Mouse (Mus musculus): Measurements from ENCODE around the gene Fadd.

Fadd gene

GRCm38 (mm10) chr7:144582284-144582980, at the start of gene Fadd:
Gene Fadd, minus strand, starts transcription at chr7:144582463.
- peak; percentile 93 for DNase-seq (ENCODE audit: extremely low spot score, low spot score)

GRCm38 (mm10) chr7:144630622-144631021, 48.4 kb upstream of the Fadd start:
- no peak for DNase-seq (ENCODE audit: extremely low spot score, low spot score)

GRCm38 (mm10) chr7:144628334-144628915, 46.2 kb upstream of the Fadd start:
- DNase-seq (ENCODE audit: extremely low spot score, low spot score) = peak; percentile 45

- DNase-seq (ENCODE audit: extremely low spot score, low spot score) = peak; percentile 15
Observed at GRCm38 (mm10) chr7:144627606-144628333, 45.5 kb upstream of the Fadd start.

GRCm38 (mm10) chr7:144626042-144626441, 43.8 kb upstream of the Fadd start:
- no peak for DNase-seq (ENCODE audit: extremely low spot score, low spot score)

GRCm38 (mm10) chr7:144620721-144621681, 38.7 kb upstream of the Fadd start:
- no peak for DNase-seq (ENCODE audit: extremely low spot score, low spot score)

GRCm38 (mm10) chr7:144620315-144620714, 38.1 kb upstream of the Fadd start:
- no peak for DNase-seq (ENCODE audit: extremely low spot score, low spot score)

- no peak for DNase-seq (ENCODE audit: extremely low spot score, low spot score)
Observed at GRCm38 (mm10) chr7:144615343-144615742, 33.1 kb upstream of the Fadd start.

- DNase-seq (ENCODE audit: extremely low spot score, low spot score) = no peak
Observed at GRCm38 (mm10) chr7:144612829-144613228, 30.6 kb upstream of the Fadd start.

- no peak for DNase-seq (ENCODE audit: extremely low spot score, low spot score)
Observed at GRCm38 (mm10) chr7:144612351-144612750, 30.1 kb upstream of the Fadd start.

GRCm38 (mm10) chr7:144611595-144611994, 29.3 kb upstream of the Fadd start:
- DNase-seq (ENCODE audit: extremely low spot score, low spot score) = no peak

GRCm38 (mm10) chr7:144609568-144609967, 27.3 kb upstream of the Fadd start:
- DNase-seq (ENCODE audit: extremely low spot score, low spot score) = no peak

GRCm38 (mm10) chr7:144607862-144608261, 25.6 kb upstream of the Fadd start:
- DNase-seq (ENCODE audit: extremely low spot score, low spot score) = no peak

GRCm38 (mm10) chr7:144604735-144605134, 22.5 kb upstream of the Fadd start:
- no peak for DNase-seq (ENCODE audit: extremely low spot score, low spot score)

- DNase-seq (ENCODE audit: extremely low spot score, low spot score) = no peak
Observed at GRCm38 (mm10) chr7:144604291-144604690, 22.0 kb upstream of the Fadd start.

GRCm38 (mm10) chr7:144600333-144600900, 18.2 kb upstream of the Fadd start:
- DNase-seq (ENCODE audit: extremely low spot score, low spot score) = no peak

GRCm38 (mm10) chr7:144589508-144589907, 7.2 kb upstream of the Fadd start:
- no peak for DNase-seq (ENCODE audit: extremely low spot score, low spot score)

GRCm38 (mm10) chr7:144587291-144587690, 5.0 kb upstream of the Fadd start:
- peak; percentile 30 for DNase-seq (ENCODE audit: extremely low spot score, low spot score)

GRCm38 (mm10) chr7:144585648-144586047, 3.4 kb upstream of the Fadd start:
- peak; percentile 85 for DNase-seq (ENCODE audit: extremely low spot score, low spot score)

GRCm38 (mm10) chr7:144583619-144584018, 1.4 kb upstream of the Fadd start:
- peak; percentile 54 for DNase-seq (ENCODE audit: extremely low spot score, low spot score)
